Mouse (Mus musculus) embryonic fibroblast, embryonic 13.5 days (primary cell): ENCODE data around the gene Adgre4.

Source experiments
- CTCF ChIP-seq: IDR thresholded peaks from 2 replicates; pipeline ENCODE4 v1.5.1; 2011; ENCODE audit warnings: mild to moderate bottlenecking, control low read depth, low read length, moderate library complexity, borderline replicate concordance; ENCODE audit not compliant: insufficient read depth
- POLR2A ChIP-seq: IDR thresholded peaks from 2 replicates; pipeline ENCODE4 v1.6.1; 2011; ENCODE audit warnings: low read depth, mild to moderate bottlenecking, control low read depth, low read length, moderate library complexity

DNA sequence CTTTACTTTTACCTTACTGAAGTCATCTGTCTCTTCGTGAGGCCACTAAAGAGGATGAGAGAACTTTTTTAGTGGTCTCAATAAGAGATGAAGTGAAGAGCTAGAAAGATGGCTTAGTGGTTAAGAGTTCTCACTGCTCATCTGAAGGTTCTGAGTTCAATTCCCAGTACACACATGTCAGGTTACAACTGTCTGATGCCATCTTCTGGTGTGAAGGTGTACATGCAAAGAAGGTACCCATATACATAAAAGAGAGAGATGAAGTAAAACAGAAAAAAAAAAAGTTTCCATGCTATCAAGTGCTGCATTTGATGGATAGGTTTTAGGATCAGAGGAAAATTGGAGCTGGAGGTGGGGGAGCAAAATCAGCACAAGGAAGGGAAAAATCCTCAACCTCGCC, 135.1 kb downstream of the Adgre4 start:
- TF ChIP-seq POLR2A (no peak), CTCF (no peak)
